Mouse (Mus musculus): ENCODE results near the gene Pou1f1. TPM values are rescaled to one million over a fixed set of nuclear protein-coding genes. Genes with fewer than 3 reads are reported as not detected.

The Pou1f1 gene
- not detected in 2 replicates for total RNA-seq (2015)
- not detected in 2 replicates for total RNA-seq (2017)

GRCm38 (mm10) chr16:65520211-65520610, at the start of gene Pou1f1:
Pou1f1 (plus strand) TSS chr16:65520511.
- ATAC-seq (ENCODE audit: poor library complexity, severe bottlenecking) = no peak

- ATAC-seq (ENCODE audit: poor library complexity, severe bottlenecking) = peak; percentile 69
These were observed 49.7 kb upstream of the Pou1f1 start for GRCm38 (mm10) chr16:65470650-65471049.

DNA sequence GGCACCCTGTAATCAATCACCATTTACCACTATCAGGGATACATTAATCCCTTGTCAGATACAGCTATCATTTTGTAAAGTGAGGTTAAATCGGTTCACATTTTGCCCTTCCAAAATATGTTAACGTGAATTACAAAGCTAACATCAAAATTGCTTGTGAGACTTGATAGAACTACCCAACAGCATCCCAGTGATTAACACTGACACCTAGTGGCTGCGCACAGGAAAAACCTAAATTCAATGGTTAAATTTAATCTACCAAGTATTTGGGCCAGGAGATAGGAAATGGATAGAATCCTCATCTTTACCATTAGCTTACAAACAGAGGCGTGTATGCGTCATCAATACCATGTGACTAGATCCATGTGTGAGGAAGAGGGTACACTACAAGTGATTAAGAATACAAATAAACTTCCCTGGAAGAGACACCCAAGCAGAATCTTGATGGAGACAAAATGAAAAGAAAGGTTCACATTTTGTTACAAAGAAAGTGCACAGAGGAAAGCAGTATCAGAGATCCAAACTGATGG, 47.8 kb upstream of the Pou1f1 start:
- ATAC-seq (ENCODE audit: poor library complexity, severe bottlenecking) = peak; percentile 71

GRCm38 (mm10) chr16:65485726-65486125, 34.6 kb upstream of the Pou1f1 start:
- ATAC-seq (ENCODE audit: poor library complexity, severe bottlenecking) = peak; percentile 71

DNA sequence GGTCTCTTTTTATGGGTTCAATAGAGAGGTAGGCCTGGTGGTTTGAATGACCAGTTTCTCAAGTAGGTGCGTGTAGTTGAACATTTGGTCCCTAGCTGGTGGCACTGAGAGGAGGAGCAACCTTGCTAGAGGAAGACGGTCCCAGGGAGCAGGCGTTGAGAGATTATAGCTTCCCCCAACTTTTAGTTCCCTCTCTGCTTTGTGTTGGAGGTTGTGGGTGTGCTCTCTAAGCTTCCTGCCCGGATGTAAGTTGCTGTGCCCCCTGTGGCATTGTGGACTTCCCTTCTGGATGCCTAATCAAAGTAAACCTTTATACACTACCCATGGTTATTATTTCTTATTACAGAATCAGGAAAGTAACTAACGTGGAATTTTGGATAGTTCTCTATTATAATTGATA, 24.3 kb upstream of the Pou1f1 start:
- ATAC-seq (ENCODE audit: poor library complexity, severe bottlenecking) = peak; percentile 71

- ATAC-seq (ENCODE audit: poor library complexity, severe bottlenecking) = peak; percentile 87
These were observed 23.3 kb upstream of the Pou1f1 start for GRCm38 (mm10) chr16:65497049-65497448.

- ATAC-seq (ENCODE audit: poor library complexity, severe bottlenecking) = no peak
These were observed 6.1 kb upstream of the Pou1f1 start for GRCm38 (mm10) chr16:65514223-65514622.

GRCm38 (mm10) chr16:65526004-65526403, 5.7 kb downstream of the Pou1f1 start:
- ATAC-seq (ENCODE audit: poor library complexity, severe bottlenecking) = no peak

GRCm38 (mm10) chr16:65526695-65527094, 6.4 kb downstream of the Pou1f1 start:
- ATAC-seq (ENCODE audit: poor library complexity, severe bottlenecking) = no peak

GRCm38 (mm10) chr16:65529589-65529988, 9.3 kb downstream of the Pou1f1 start:
- no peak for ATAC-seq (ENCODE audit: poor library complexity, severe bottlenecking)

- no peak for ATAC-seq (ENCODE audit: poor library complexity, severe bottlenecking)
These were observed 11.4 kb downstream of the Pou1f1 start for GRCm38 (mm10) chr16:65531663-65532062.

- ATAC-seq (ENCODE audit: poor library complexity, severe bottlenecking) = peak; percentile 88
These were observed 13.1 kb downstream of the Pou1f1 start for GRCm38 (mm10) chr16:65533315-65533999.

GRCm38 (mm10) chr16:65543676-65544293, 23.5 kb downstream of the Pou1f1 start:
- ATAC-seq (ENCODE audit: poor library complexity, severe bottlenecking) = no peak

DNA sequence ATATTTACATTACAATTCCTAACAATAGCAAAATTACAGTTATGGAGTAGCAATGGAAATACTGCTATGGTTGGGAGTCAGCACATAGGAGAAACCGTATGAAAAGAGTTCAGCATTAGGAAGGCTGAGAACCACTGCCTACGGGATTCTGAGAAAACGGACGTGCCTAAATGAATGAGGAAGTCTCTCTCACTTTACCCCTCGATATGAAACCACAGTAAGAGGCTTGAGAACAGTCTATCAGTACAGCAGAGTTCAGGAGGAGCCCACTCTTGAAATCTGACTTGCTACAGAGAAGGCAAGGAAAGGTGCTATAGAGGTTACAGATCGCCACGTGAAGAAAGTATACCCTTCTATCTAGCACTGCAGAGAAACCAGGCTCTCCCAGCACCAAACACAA, 28.6 kb downstream of the Pou1f1 start:
- peak; percentile 96 for ATAC-seq (ENCODE audit: poor library complexity, severe bottlenecking)

DNA sequence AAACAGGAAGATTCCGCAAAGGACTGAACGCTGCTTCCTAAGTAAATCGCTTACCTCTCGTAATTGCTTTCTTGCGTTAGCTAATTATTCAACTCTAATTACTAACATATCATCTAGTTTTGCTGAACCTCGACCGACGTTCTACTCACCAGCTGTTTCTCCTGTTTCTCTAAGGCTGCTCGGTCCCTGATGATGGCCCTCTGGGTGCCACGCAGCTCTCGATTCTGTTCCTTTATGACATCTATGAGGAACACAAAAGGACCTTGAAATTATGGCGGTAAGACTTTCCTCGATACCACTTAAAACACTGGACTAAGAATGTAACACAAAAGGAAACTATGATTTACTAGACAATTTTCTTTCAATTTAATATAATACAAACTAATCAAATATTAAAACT, 30.5 kb downstream of the Pou1f1 start:
- ATAC-seq (ENCODE audit: poor library complexity, severe bottlenecking) = no peak

DNA sequence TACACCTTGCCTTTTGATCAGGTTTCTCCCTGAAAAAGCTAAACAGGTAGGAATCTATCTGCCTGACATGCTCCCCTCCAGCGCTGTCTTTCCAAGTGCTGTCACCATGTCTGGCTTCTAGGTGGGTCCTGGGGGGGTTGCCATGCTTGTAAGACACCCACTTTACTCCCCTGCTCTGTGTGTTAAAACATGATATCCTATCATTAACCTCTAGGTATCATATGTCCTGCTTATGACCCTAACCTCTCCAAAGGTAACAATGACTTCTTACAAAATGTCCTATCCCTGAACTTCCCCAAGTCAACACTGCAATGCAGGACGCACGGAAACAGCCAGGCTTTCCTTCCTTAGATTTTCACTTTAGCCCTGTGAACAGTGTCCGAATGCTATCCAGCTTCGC, 34.0 kb downstream of the Pou1f1 start:
- ATAC-seq (ENCODE audit: poor library complexity, severe bottlenecking) = no peak

DNA sequence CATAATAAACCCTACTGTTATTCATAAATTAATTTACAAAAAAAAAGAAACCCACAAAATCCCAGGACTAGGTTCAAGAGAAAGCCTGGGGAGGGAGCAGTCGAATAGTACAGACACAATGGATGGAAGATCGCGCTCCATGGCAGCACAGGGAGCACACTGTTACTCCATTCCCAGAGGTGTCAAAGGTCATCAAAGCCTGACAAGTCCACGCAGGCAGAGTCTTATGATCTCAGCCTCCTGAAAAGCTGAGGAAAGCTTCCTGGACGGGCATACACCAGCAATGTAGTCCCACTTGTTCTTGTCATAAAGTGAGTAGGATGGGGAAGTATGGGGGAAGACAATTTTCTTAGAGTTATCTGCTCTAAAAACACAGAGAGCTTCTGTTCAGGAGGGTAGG, 37.1 kb downstream of the Pou1f1 start:
- no peak for ATAC-seq (ENCODE audit: poor library complexity, severe bottlenecking)

GRCm38 (mm10) chr16:65559591-65559990, 39.3 kb downstream of the Pou1f1 start:
- ATAC-seq (ENCODE audit: poor library complexity, severe bottlenecking) = no peak

GRCm38 (mm10) chr16:65560996-65561962, 41.0 kb downstream of the Pou1f1 start:
- peak; percentile 38 for ATAC-seq (ENCODE audit: poor library complexity, severe bottlenecking)

DNA sequence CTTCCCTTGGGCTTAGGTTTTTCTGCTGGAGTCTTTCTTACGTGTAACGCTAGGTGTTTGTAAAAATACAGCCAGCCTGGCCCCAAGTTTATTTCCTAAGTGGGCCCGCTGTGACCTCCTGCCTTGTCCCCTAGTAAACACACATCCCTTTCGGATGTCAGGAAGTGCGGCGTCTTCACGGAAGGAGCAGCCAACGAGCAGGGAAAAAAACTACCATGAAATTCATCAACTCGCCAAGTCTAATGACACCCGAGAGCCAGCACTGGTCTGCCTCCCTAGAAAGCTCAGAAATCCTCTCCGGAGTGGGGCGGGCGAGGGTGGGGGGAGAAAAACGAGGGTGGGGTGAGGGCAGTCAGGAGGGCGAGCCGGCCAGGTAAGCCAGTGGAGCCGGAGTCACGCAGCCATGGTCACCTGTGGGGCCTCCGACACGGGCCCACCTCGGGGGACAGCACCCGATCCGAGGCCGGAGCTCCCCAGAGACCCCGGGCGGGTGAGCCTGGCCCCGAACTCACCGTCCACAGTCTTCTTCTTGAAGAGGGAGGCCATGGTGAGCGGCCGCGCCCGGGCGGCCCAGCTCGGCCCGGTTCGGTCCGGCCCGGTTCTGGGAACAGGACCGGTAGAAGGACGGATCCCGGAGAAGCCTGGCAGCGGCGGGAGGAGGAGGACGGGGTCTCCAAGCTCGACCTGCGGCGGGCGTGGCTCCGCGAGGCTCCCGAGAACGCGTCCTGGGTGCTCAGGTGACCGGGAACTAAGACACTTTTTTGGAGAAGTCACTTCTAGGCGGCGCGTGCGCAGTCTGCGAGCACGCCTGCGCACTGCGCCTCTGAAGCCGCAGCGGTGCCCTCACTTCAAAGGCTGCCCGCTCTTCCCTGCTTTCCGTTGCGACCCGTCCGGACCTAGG, 41.9 kb downstream of the Pou1f1 start, which contains the start of gene Chmp2b:
TSS of gene Chmp2b (minus strand) at position 764 of the 901 bp plus-strand sequence.
- ATAC-seq (ENCODE audit: poor library complexity, severe bottlenecking) = peak; percentile 87
